Mouse (Mus musculus): ENCODE measurements around the gene Ube2d1. TPM values are rescaled to one million over a fixed set of nuclear protein-coding genes. Genes with fewer than 3 reads are reported as not detected.

The Ube2d1 gene
- polyA plus RNA-seq, 1 experiment from 2014 or later, result 177 TPM

Other genes starting within 250 kb of the Ube2d1 start
- 7.2 and 7.7 TPM in 2 replicates for gene Bicc1, start 125.6 kb downstream of the Ube2d1 start, polyA plus RNA-seq (2016; fragmentation: Nextera tagmentation; extraction: Ambion mirVana)
- gene Tfam, start 47.0 kb downstream of the Ube2d1 start, polyA plus RNA-seq (2016; fragmentation: Nextera tagmentation; extraction: Ambion mirVana), result 69.5 and 75.8 TPM in 2 replicates
- gene Cisd1, start 59.7 kb upstream of the Ube2d1 start, polyA plus RNA-seq (2016; fragmentation: Nextera tagmentation; extraction: Ambion mirVana), result 163 and 173 TPM in 2 replicates
- 22.1 and 23.2 TPM in 2 replicates for gene Ipmk, start 62.5 kb upstream of the Ube2d1 start, polyA plus RNA-seq (2016; fragmentation: Nextera tagmentation; extraction: Ambion mirVana)